Mouse (Mus musculus) gonadal fat pad, adult 2 months (tissue): ENCODE results near the gene Ece1. TPM values are rescaled to one million over a fixed set of nuclear protein-coding genes. Genes with fewer than 3 reads are reported as not detected.

ENCODE experiments used
- polyA plus RNA-seq: library from polyadenylated mRNA; depleted of rRNA; stranded (reverse); fragments of >200 nt; gene quantifications from 2 replicates; pipeline ENCODE4 v1.2.3, GENCODE M21; 2012; rRNA removed

The Ece1 gene
- polyA plus RNA-seq, 1 experiment: 21.3 TPM

Other genes with a start within 250 kb of the Ece1 start
- 6.5 and 8.7 TPM in 2 replicates for gene Rap1gap, start 197.5 kb upstream of the Ece1 start, polyA plus RNA-seq
- gene Alpl, start 65.9 kb upstream of the Ece1 start, polyA plus RNA-seq: 70.2 and 153 TPM in 2 replicates
- 40.9 and 47.4 TPM in 2 replicates for gene Eif4g3, start 130.8 kb downstream of the Ece1 start, polyA plus RNA-seq